Mouse (Mus musculus) CH12.LX (cell line): ENCODE measurements at regions not wholly inside any gene's neighbourhood (a gene's known extent, or its start where the extent isn't known, plus 50 kb on each side); places are given as distances from the start of the nearest gene placed in this dataset.

Experiments
- DNase-seq: peaks from one replicate; pipeline ENCODE4 v3.0.0-alpha.2; 2013; ENCODE audit errors: extremely low read depth
- H3K27ac ChIP-seq: 2 replicates; pipeline ENCODE4 v1.5.1; 2012; ENCODE audit warnings: low read depth, mild to moderate bottlenecking, control low read depth, moderate library complexity; ENCODE audit not compliant: insufficient read depth
- H3K27me3 ChIP-seq: replicated peaks from 2 replicates; pipeline ENCODE3; 2012; ENCODE audit warnings: inconsistent platforms
- H3K36me3 ChIP-seq, 2 experiments: replicated peaks in 1 of 2; 2 replicates each; pipeline versions ENCODE3 to v1.6.1; 2012; ENCODE audit warnings: inconsistent platforms in 1 of 2, low read length in 1 of 2, mild to moderate bottlenecking in 1 of 2, mixed read lengths in 1 of 2, moderate library complexity in 1 of 2; ENCODE audit not compliant: control insufficient read depth in 1 of 2, insufficient read depth in 1 of 2
- H3K4me1 ChIP-seq, 2 experiments: 2 replicates each; pipeline ENCODE4 v1.6.1; 2012; ENCODE audit warnings: inconsistent platforms in 1 of 2, moderate library complexity in 1 of 2; ENCODE audit not compliant: insufficient read depth in 2 of 2, control insufficient read depth in 1 of 2
- H3K4me2 ChIP-seq: 2 replicates; pipeline ENCODE4 v1.6.1; 2012; ENCODE audit warnings: low read depth, mild to moderate bottlenecking, control low read depth; ENCODE audit not compliant: poor library complexity, insufficient read depth, severe bottlenecking
- H3K4me3 ChIP-seq, 3 experiments: fragments of 150-350 bp in 1 of 3; sonication (generic) in 1 of 3; replicated peaks in 1 of 3; 2 replicates each; pipeline versions ENCODE3 to v1.5.1; 2011 to 2012; ENCODE audit warnings: low read depth in 2 of 3, low read length in 2 of 3, mild to moderate bottlenecking in 2 of 3, moderate library complexity in 2 of 3, control low read depth in 1 of 3, improper control_type of control experiment in 1 of 3, inconsistent platforms in 1 of 3, mixed read lengths in 1 of 3; ENCODE audit not compliant: poor library complexity in 1 of 3
- H3K79me2 ChIP-seq: replicated peaks from 2 replicates; pipeline ENCODE4 v1.6.1; 2012; ENCODE audit warnings: mild to moderate bottlenecking, moderate library complexity; ENCODE audit not compliant: control insufficient read depth, poor library complexity, insufficient read depth, severe bottlenecking; ENCODE audit errors: extremely low read depth
- H3K9ac ChIP-seq: 2 replicates; pipeline ENCODE4 v1.6.1; 2012; ENCODE audit warnings: low read depth, mild to moderate bottlenecking, control low read depth, moderate library complexity; ENCODE audit not compliant: insufficient read depth
- H3K9me3 ChIP-seq: replicated peaks from 2 replicates; pipeline ENCODE3; 2012; ENCODE audit warnings: low read length, inconsistent platforms, mixed read lengths
- CHD1 ChIP-seq: IDR thresholded peaks from 2 replicates; pipeline ENCODE4 v1.6.1; 2012; ENCODE audit warnings: low read depth, low read length, improper control_type of control experiment, inconsistent platforms
- CHD2 ChIP-seq: IDR thresholded peaks from 2 replicates; pipeline ENCODE4 v1.6.1; 2011; ENCODE audit warnings: low read length, improper control_type of control experiment
- GABPA ChIP-seq: IDR thresholded peaks from 2 replicates; pipeline ENCODE4 v1.6.1; 2012; ENCODE audit warnings: low read depth, low read length, improper control_type of control experiment, inconsistent platforms; ENCODE audit not compliant: insufficient replicate concordance
- IRF4 ChIP-seq: IDR thresholded peaks from 2 replicates; pipeline ENCODE4 v1.6.1; 2014; ENCODE audit warnings: low read depth, mild to moderate bottlenecking, inconsistent platforms, low read length, improper control_type of control experiment
- JUN ChIP-seq: IDR thresholded peaks from 2 replicates; pipeline ENCODE4 v1.6.1; 2011; ENCODE audit warnings: low read depth, mild to moderate bottlenecking, low read length, improper control_type of control experiment, moderate library complexity; ENCODE audit not compliant: insufficient read depth
- JUND ChIP-seq: conservative IDR thresholded peaks from 2 replicates; pipeline ENCODE4 v1.6.1; 2011; ENCODE audit warnings: low read depth, low read length, improper control_type of control experiment
- MAX ChIP-seq: IDR thresholded peaks from 2 replicates; pipeline ENCODE4 v1.6.1; 2011; ENCODE audit warnings: low read length, improper control_type of control experiment
- MEF2A ChIP-seq: IDR thresholded peaks from 2 replicates; pipeline ENCODE4 v1.6.1; 2014; ENCODE audit warnings: low read depth, mild to moderate bottlenecking, inconsistent platforms, low read length, improper control_type of control experiment, borderline replicate concordance
- MXI1 ChIP-seq: IDR thresholded peaks from 2 replicates; pipeline ENCODE4 v1.6.1; 2011; ENCODE audit warnings: mild to moderate bottlenecking, low read depth, low read length, improper control_type of control experiment
- MYC ChIP-seq: IDR thresholded peaks from 2 replicates; pipeline ENCODE4 v1.6.1; 2011; ENCODE audit warnings: low read depth, mild to moderate bottlenecking, improper control_type of control experiment, low read length
- NELFE ChIP-seq: IDR thresholded peaks from 2 replicates; pipeline ENCODE4 v1.6.1; 2011; ENCODE audit warnings: low read depth, low read length, improper control_type of control experiment
- PAX5 ChIP-seq: IDR thresholded peaks from 2 replicates; pipeline ENCODE4 v1.6.1; 2012; ENCODE audit warnings: low read length, inconsistent platforms, mixed read lengths
- POLR2A ChIP-seq: IDR thresholded peaks from 2 replicates; pipeline ENCODE4 v1.6.1; 2011; ENCODE audit warnings: low read depth, mild to moderate bottlenecking, improper control_type of control experiment, low read length
- RCOR1 ChIP-seq: conservative IDR thresholded peaks from 2 replicates; pipeline ENCODE4 v1.6.1; 2012; ENCODE audit warnings: low read depth, mild to moderate bottlenecking, inconsistent platforms, low read length, improper control_type of control experiment
- SIN3A ChIP-seq: IDR thresholded peaks from 2 replicates; pipeline ENCODE4 v1.6.1; 2012; ENCODE audit warnings: low read length, improper control_type of control experiment, inconsistent platforms
- SMC3 ChIP-seq: IDR thresholded peaks from 2 replicates; pipeline ENCODE4 v1.6.1; 2011; ENCODE audit warnings: low read depth, low read length, improper control_type of control experiment
- TBP ChIP-seq: conservative IDR thresholded peaks from 2 replicates; pipeline ENCODE4 v1.6.1; 2011; ENCODE audit warnings: low read depth, low read length, improper control_type of control experiment
- UBTF ChIP-seq: IDR thresholded peaks from 2 replicates; pipeline ENCODE4 v1.6.1; 2012; ENCODE audit warnings: low read depth, mild to moderate bottlenecking, inconsistent platforms, low read length, improper control_type of control experiment, moderate library complexity
- ZC3H11A ChIP-seq: IDR thresholded peaks from 2 replicates; pipeline ENCODE4 v1.6.1; 2012; ENCODE audit warnings: low read depth, mild to moderate bottlenecking, inconsistent platforms, low read length, improper control_type of control experiment
- ZNF384 ChIP-seq: IDR thresholded peaks from 2 replicates; pipeline ENCODE4 v1.6.1; 2012; ENCODE audit warnings: low read depth, low read length, improper control_type of control experiment, inconsistent platforms
- dilution Hi-C: fragments of 300-500 bp; cut with MboI; formaldehyde crosslinking; loops from 2 replicates; pipeline ENCODE4 v1.14.3; 2020; ENCODE audit warnings: low sequenced_read_pairs; ENCODE audit not compliant: extremely low pct_unique_long_range_greater_than_20kb, extremely low pct_ligation_motif_present
- in situ Hi-C: fragments of 300-500 bp; cut with MboI; formaldehyde crosslinking; loops from 3 replicates; pipeline ENCODE4 v1.14.3; 2019; ENCODE audit warnings: low sequenced_read_pairs, low pct_ligation_motif_present, low pct_unique_long_range_greater_than_20kb, mixed read lengths

GRCm38 (mm10) chr12:43916779-43917178 is 293.3 kb downstream of the Dnajb9 start:
- Histone ChIP-seq H3K9me3 (no peaks in the 10 kb centered on the region), H3K27ac (no peak overlapping the region), H3K4me2 (no peak overlapping the region), H3K4me1 (no peaks in the 10 kb centered on the region), H3K27me3 (no peaks in the 10 kb centered on the region), H3K9ac (no peak overlapping the region), H3K4me3 (no peak overlapping the region), H3K36me3 (no peaks in the 10 kb centered on the region), H3K79me2 (no peaks in the 10 kb centered on the region)
- TF ChIP-seq CHD1, result no peak
- TF ChIP-seq SMC3, result no peak
- no peak for TF ChIP-seq MXI1
- no peak for TF ChIP-seq JUND
- no peak for TF ChIP-seq SIN3A
- no peak for TF ChIP-seq PAX5
- no peak for TF ChIP-seq MYC
- no peak for TF ChIP-seq MEF2A
- TF ChIP-seq JUN, result no peak
- no peak for TF ChIP-seq ZC3H11A
- no peak for TF ChIP-seq IRF4
- DNase-seq, result no peak
- dilution Hi-C loops, result no loop called here
- in situ Hi-C loops, result no loop called here

GRCm38 (mm10) chr12:43899273-43899672 is 310.9 kb downstream of the Dnajb9 start:
- Histone ChIP-seq H3K36me3 (no peaks in the 10 kb centered on the region), H3K9ac (no peak overlapping the region), H3K27me3 (no peaks in the 10 kb centered on the region), H3K4me1 (no peaks in the 10 kb centered on the region), H3K79me2 (no peaks in the 10 kb centered on the region), H3K27ac (no peak overlapping the region), H3K4me2 (no peak overlapping the region), H3K4me3 (no peak overlapping the region), H3K9me3 (no peaks in the 10 kb centered on the region)
- TF ChIP-seq GABPA, result no peak
- TF ChIP-seq TBP, result no peak
- no peak for TF ChIP-seq POLR2A
- no peak for TF ChIP-seq CHD2
- TF ChIP-seq JUN, result no peak
- TF ChIP-seq UBTF, result no peak
- no peak for TF ChIP-seq NELFE
- TF ChIP-seq RCOR1, result no peak
- no peak for TF ChIP-seq MAX
- TF ChIP-seq MXI1, result no peak
- no peak for TF ChIP-seq ZNF384
- no peak for TF ChIP-seq MYC
- no peak for TF ChIP-seq IRF4
- in situ Hi-C loops (no loop called here), dilution Hi-C loops (no loop called here)
- DNase-seq, result no peak
